Mouse (Mus musculus) forebrain, postnatal 0 days (tissue): ENCODE results near the gene Hist1h4k. TPM values are rescaled to one million over a fixed set of nuclear protein-coding genes. Genes with fewer than 3 reads are reported as not detected.
A peak's percentile ranks its signal among the peaks of the same experiment; 100 is the strongest.
"Not testable (repeated sequence)": the region's sequence is repeated elsewhere in the genome, so short reads cannot be mapped to it uniquely, and the experiment has no call there.

Source experiments
- ATAC-seq: fragments of 200-750 bp; cut with Nextera tagmentation; 2 replicates; pipeline ENCODE4 v1.8.0; 2017; ENCODE audit warnings: mild to moderate bottlenecking, moderate library complexity
- DNase-seq: peaks from one replicate; pipeline ENCODE4 v3.0.0-alpha.2; 2015
- H3K27ac ChIP-seq: fragments of 300-500 bp; sonication (generic); 2 replicates; pipeline ENCODE4 v1.5.1; 2014; ENCODE audit warnings: low read depth, mild to moderate bottlenecking, antibody characterized with exemption, low read length, moderate library complexity, mixed read lengths
- H3K27me3 ChIP-seq: fragments of 300-500 bp; sonication (generic); 2 replicates; pipeline ENCODE4 v1.6.1; 2014; ENCODE audit warnings: mild to moderate bottlenecking, low read length, mixed read lengths; ENCODE audit not compliant: insufficient read depth
- H3K36me3 ChIP-seq: fragments of 300-500 bp; sonication (generic); 2 replicates; pipeline ENCODE4 v1.6.1; 2014; ENCODE audit warnings: mild to moderate bottlenecking, moderate library complexity; ENCODE audit not compliant: insufficient read depth
- H3K4me1 ChIP-seq: fragments of 300-500 bp; sonication (generic); 2 replicates; pipeline ENCODE4 v1.6.1; 2014; ENCODE audit warnings: antibody characterized with exemption; ENCODE audit not compliant: insufficient read depth
- H3K4me2 ChIP-seq: fragments of 300-500 bp; sonication (generic); 2 replicates; pipeline ENCODE4 v1.6.1; 2014; ENCODE audit warnings: low read depth, mild to moderate bottlenecking, moderate library complexity
- H3K4me3 ChIP-seq: fragments of 300-500 bp; sonication (generic); 2 replicates; pipeline ENCODE4 v1.5.1; 2014; ENCODE audit warnings: low read depth, low read length, mixed read lengths
- H3K9ac ChIP-seq: fragments of 300-500 bp; sonication (generic); 2 replicates; pipeline ENCODE4 v1.6.1; 2014; ENCODE audit warnings: mild to moderate bottlenecking
- H3K9me3 ChIP-seq: fragments of 300-500 bp; sonication (generic); 2 replicates; pipeline ENCODE4 v1.6.1; 2016; ENCODE audit warnings: low read length
- CTCF ChIP-seq: sonication (generic); IDR thresholded peaks from 2 replicates; pipeline ENCODE4 v1.5.1; 2016; ENCODE audit warnings: antibody characterized with exemption, control low read depth, low read depth
- WGBS: fragments of 180-500 bp; shearing (Covaris S2); extraction: QIAGEN DNeasy Blood & Tissue Kit; methylation state at CpG from one replicate; pipeline ENCODE4 v1.1.7; 2014; 5-methylcytosine and 5-hydroxymethylcytosine counted together
- polyA plus RNA-seq: library from polyadenylated mRNA; unstranded; fragments of >200 nt; fragmentation: Nextera tagmentation; extraction: Ambion mirVana; gene quantifications from 2 replicates; pipeline ENCODE4 v1.2.1, GENCODE M21; 2015
- total RNA-seq: library from RNA; depleted of rRNA; stranded (reverse); fragments of >200 nt; gene quantifications from 2 replicates; pipeline ENCODE4 v1.2.3, GENCODE M21; 2014; rRNA removed

Hist1h4k gene
- total RNA-seq = 635 and 850 TPM in 2 replicates
- polyA plus RNA-seq = not detected in 2 replicates

DNA sequence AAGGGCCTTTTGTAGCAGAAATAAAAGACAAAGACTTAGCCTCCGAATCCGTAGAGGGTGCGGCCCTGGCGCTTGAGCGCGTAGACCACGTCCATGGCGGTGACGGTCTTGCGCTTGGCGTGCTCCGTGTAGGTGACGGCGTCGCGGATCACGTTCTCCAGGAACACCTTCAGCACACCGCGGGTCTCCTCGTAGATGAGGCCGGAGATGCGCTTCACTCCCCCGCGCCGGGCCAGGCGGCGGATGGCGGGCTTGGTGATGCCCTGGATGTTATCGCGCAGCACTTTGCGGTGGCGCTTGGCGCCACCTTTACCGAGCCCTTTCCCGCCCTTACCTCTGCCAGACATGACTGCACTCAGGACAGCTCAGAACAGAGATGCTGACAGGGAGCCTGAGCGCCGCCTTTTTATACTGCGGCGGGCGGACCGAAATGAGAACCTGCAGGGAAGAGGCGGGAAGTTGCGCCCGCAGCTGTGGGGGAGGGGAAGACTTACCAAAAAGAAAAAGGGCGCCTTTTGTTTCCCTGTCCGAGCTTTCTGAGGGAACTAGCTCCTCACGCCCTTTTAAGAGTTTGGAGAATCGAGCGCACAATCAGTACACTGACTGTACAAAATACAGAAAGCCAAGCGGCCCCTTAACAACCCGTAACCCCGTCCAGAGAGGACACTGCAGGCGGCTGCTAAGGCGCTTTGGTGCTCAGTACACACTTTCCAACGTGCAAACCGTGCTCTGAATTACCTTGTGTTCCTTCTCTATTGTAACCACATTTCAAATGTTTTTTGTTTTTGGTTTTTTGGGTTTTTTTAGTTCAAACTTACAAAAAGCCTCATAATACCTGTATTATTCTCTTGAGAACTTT is at the start of gene Hist1h4k:
TSS of gene Hist1h4k (minus strand) at position 347 of the 859 bp plus-strand sequence.
- peak; percentile 95 for DNase-seq
- not testable (repeated sequence) for H3K27me3 ChIP-seq, H3K9me3 ChIP-seq, H3K36me3 ChIP-seq
- peak within 1 kb of the TSS; percentile 72 for H3K4me2 ChIP-seq
- peak; percentile 81 for ATAC-seq
- peak within 1 kb of the TSS; percentile 55 for H3K4me3 ChIP-seq
- peak within 1 kb of the TSS; percentile 71 for H3K27ac ChIP-seq
- peak within 1 kb of the TSS; percentile 64 for H3K9ac ChIP-seq
- under 1% methylated on average over 42 of the region's 56 CpGs for WGBS
- H3K4me1 ChIP-seq = peaks cover 18% of the 10 kb centered on the region

DNA sequence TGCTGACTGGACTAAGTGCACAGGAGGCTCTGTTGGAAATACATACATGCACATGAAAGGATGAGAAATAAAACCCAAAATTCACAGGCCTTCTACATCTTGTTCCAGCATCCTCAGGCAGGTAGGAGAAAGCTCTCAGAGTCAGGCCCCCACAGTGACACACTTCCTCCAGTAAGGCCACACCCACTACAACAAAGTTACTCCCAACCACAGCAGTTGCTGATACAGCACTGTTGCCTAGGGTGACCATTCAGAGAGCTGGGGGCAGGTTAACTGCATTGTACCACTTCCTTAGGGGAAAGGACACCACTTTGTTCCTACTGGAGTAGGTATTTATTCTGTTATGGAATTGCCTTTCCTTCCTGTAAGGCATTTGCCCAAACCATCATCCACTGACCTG is 46.9 kb upstream of the Hist1h4k start:
- not testable (repeated sequence) for H3K27ac ChIP-seq, H3K4me2 ChIP-seq, ATAC-seq, H3K4me1 ChIP-seq, H3K27me3 ChIP-seq, H3K4me3 ChIP-seq, H3K9ac ChIP-seq, DNase-seq, H3K36me3 ChIP-seq, H3K9me3 ChIP-seq

DNA sequence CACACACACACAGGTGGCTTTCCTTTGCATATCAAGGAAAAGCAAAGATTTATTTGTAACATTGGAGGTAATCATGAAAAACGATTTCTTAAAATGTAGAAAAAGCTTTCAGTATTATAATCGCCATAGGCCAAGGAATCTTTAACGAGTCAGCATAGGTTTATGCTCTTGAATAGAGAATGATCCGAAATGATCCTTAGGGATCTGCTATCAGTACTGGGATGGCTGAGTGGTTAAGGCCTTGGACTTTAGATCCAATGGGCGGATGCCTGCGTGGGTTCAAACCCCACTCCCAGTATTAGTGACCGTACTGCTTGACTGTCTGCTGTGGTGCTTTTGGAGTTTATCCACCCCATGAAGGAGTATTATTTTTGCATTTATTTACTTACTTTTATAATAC is 45.3 kb upstream of the Hist1h4k start:
- no peaks in the 10 kb centered on the region for H3K4me1 ChIP-seq
- no peak overlapping the region for H3K9ac ChIP-seq
- TF ChIP-seq CTCF = no peak
- H3K4me3 ChIP-seq = no peak overlapping the region
- H3K36me3 ChIP-seq = no peaks in the 10 kb centered on the region
- DNase-seq (no peak), ATAC-seq (no peak)
- H3K27me3 ChIP-seq = no peaks in the 10 kb centered on the region
- 93% methylated on average over 7 of the region's 7 CpGs for WGBS
- H3K9me3 ChIP-seq = no peaks in the 10 kb centered on the region
- no peak overlapping the region for H3K4me2 ChIP-seq
- no peak overlapping the region for H3K27ac ChIP-seq

DNA sequence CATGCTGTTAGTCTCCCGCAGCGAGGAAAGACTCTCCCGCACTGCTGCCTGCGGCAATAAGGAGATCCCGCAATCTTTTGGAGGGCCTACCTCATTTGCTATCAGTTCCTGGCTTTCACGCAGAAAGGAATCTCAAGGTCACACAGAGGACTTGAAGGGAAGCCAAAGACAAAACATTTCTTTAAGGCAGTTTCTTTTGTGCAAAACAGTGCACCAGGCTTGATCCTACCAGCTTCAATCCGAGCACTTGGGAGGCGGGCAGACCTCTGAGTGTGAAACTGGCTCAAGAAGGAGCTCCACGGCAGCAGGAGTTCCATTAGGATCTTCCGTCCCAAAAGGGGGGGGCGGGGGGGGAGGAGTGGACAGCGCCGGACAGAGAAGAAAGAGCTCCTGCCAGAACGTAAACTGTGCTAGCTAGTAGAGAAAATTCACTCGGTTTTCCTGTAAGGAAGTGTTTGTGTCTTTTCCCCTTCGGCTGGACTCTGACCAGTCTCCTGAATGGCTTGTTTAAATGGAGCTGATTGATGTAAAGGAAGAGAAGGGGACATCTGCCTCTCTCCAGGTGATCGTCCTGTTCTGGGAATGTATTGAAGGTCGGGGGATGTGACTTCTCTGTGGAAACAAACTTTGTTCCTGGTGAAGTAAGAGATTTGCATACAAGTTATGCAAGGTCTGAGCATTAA is 40.4 kb upstream of the Hist1h4k start:
- 10% methylated on average over 17 of the region's 18 CpGs for WGBS

DNA sequence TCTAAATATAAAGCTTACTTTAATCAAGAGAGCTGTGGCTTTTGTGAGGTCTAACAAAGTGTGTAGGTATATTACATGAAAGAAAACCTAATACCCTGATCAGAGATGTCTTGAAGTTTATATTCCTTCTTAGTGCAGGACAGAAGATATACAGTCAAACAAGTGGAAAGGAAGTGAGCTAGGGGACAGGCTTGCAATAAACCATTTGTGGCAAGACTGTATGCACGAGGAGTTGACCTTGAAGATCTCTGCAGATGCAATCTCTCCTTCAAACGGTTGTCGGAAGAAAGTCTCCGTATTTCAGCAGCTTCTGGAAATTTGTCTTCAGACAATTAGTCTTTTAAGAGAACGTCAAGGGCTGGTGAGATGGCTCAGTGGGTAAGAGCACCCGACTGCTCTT is 39.6 kb upstream of the Hist1h4k start:
- H3K9ac ChIP-seq = no peak overlapping the region
- H3K4me2 ChIP-seq = no peak overlapping the region
- DNase-seq (no peak), ATAC-seq (no peak)
- no peaks in the 10 kb centered on the region for H3K9me3 ChIP-seq
- no peak overlapping the region for H3K4me3 ChIP-seq
- H3K36me3 ChIP-seq = no peaks in the 10 kb centered on the region
- 69% methylated on average over 6 of the region's 6 CpGs for WGBS
- no peaks in the 10 kb centered on the region for H3K27me3 ChIP-seq
- no peak for TF ChIP-seq CTCF
- H3K4me1 ChIP-seq = peaks cover 7% of the 10 kb centered on the region
- H3K27ac ChIP-seq = no peak overlapping the region

More for the DNA sequence above, 40.4 kb upstream of the Hist1h4k start:
- no peaks in the 10 kb centered on the region for H3K36me3 ChIP-seq
- no peak overlapping the region for H3K4me3 ChIP-seq
- no peaks in the 10 kb centered on the region for H3K9me3 ChIP-seq
- no peak for TF ChIP-seq CTCF
- peak overlapping the region; percentile 33; the same call in 1 of the 2 replicates for H3K9ac ChIP-seq
- ATAC-seq = no peak
- H3K27ac ChIP-seq = no peak overlapping the region
- no peaks in the 10 kb centered on the region for H3K27me3 ChIP-seq
- peak overlapping the region; percentile 33 for H3K4me2 ChIP-seq
- no peak for DNase-seq
- peaks cover 7% of the 10 kb centered on the region for H3K4me1 ChIP-seq

DNA sequence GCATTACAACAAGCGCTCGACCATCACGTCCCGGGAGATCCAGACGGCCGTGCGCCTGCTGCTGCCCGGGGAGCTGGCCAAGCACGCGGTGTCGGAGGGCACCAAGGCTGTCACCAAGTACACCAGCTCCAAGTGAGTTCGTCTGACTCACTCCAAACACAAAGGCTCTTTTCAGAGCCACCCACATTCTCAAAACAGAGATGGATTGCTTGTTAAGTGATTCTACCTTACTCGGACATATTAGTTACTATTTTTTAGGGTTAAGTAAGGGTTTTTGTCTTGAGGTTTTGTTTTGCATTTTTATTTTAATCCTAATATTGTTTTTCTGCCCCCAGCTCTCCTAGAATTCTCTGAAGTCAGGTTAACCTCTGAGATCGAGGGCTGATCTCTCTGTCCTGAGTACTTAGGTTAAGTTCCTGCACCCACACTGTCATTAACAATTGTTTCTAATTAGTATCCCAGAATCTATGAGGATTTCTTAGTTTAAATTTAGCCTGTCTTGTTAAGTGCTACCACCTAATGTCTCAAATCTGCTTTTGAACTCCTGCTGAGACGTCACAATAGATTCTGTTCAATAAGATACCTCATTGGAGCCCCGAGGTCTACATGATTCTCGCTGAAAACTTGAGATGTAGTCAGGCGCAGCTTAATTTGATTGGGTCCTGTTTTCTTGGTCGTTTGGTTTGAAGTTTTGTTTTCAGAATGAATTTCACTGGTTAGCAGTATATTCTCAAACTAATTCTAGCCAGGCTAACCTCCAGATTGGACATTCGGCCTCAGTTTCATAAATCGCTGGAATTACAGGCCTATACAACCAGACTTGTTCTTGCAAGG is 37.7 kb upstream of the Hist1h4k start:
- H3K9ac ChIP-seq = 0 out of 2 replicates have a peak overlapping the region, but pooled peaks have one; percentile 37

DNA sequence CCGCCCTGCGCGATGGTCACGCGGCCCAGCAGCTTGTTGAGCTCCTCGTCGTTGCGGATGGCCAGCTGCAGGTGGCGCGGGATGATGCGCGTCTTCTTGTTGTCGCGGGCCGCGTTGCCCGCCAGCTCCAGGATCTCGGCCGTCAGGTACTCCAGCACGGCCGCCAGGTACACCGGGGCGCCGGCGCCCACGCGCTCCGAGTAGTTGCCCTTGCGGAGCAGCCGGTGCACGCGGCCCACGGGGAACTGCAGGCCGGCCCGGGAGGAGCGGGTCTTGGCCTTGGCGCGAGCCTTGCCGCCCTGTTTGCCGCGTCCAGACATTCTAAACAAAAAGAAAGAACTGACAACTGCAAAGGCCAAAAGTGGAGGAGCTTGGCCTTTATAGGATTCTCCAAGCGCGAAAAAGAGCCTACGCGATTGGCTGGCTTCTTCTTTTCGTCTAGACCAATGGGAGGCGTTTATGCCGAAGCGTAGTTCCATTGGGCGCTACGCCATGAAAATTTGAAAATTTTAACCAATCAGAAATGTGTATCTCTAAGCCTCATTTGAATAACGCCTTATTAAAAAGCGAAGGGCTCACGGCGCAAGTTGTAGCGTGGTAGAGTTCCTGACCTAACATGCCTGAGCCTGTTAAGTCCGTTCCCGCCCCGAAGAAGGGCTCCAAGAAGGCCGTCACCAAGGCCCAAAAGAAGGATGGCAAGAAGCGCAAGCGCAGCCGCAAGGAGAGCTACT is 36.8 kb upstream of the Hist1h4k start, which contains the start of the genes Hist1h2an and Hist1h2bp:
TSS of gene Hist1h2an (minus strand) at position 320 of the 731 bp plus-strand sequence.
TSS of gene Hist1h2bp (plus strand) at position 563 of the 731 bp plus-strand sequence.
- Histone ChIP-seq H3K4me1 (peaks cover 17% of the 10 kb centered on the region), H3K4me3 (peak within 1 kb of the TSS; percentile 39), H3K9ac (0 out of 2 replicates have a peak within 1 kb of the TSS, but pooled peaks have one; percentile 37), H3K4me2 (peak within 1 kb of the TSS; percentile 62), H3K27ac (peak within 1 kb of the TSS; percentile 72; the same call in 1 of the 2 replicates)
- not testable (repeated sequence) for H3K9me3 ChIP-seq, H3K36me3 ChIP-seq, H3K27me3 ChIP-seq
- under 1% methylated on average over 34 of the region's 63 CpGs for WGBS
- ATAC-seq (peak; percentile 92), DNase-seq (peak; percentile 99)

More for the DNA sequence above, 37.7 kb upstream of the Hist1h4k start:
- ATAC-seq = peak; percentile 12
- Histone ChIP-seq H3K27me3 (no peaks in the 10 kb centered on the region), H3K4me1 (peaks cover 10% of the 10 kb centered on the region), H3K9me3 (no peaks in the 10 kb centered on the region), H3K36me3 (no peaks in the 10 kb centered on the region), H3K4me2 (peak overlapping the region; percentile 62), H3K4me3 (peak overlapping the region; percentile 21), H3K27ac (no peak overlapping the region; the same call in 1 of the 2 replicates)
- DNase-seq = no peak
- no peak for TF ChIP-seq CTCF
- 11% methylated on average over 14 of the region's 21 CpGs for WGBS
